Mouse (Mus musculus) lung, adult 2 months (tissue): ENCODE data around the gene Anapc15.

Experiments
- CTCF ChIP-seq: fragments of 200-500 bp; IDR thresholded peaks from 2 replicates; pipeline ENCODE4 v1.5.1; 2011; ENCODE audit warnings: mild to moderate bottlenecking, low read length, control low read depth; ENCODE audit not compliant: insufficient read depth
- POLR2A ChIP-seq: fragments of 200-500 bp; IDR thresholded peaks from 2 replicates; pipeline ENCODE4 v1.6.1; 2011; ENCODE audit warnings: low read depth, mild to moderate bottlenecking, control low read depth, low read length, borderline replicate concordance; ENCODE audit errors: extremely low read depth

DNA sequence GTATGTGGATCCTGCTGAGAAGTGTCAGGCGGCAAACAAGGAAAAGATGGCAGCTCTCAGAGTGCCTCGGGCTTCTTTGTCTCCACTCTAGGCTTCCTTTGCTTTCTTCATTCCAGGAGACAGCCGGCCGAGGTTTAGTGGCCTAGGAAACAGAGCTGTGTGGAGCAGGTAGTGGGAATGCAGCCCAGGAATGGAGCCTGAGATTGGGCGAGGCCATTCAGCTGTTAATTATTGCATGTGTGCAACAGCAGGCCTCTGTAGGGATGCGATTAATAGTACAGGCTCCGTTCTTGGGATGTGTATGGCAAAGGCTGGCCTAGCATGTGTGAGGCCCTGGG is 5.6 kb downstream of the Anapc15 start:
- TF ChIP-seq CTCF (no peak), POLR2A (no peak)
